Mouse (Mus musculus): Measurements from ENCODE around the gene Scn1b.

DNA sequence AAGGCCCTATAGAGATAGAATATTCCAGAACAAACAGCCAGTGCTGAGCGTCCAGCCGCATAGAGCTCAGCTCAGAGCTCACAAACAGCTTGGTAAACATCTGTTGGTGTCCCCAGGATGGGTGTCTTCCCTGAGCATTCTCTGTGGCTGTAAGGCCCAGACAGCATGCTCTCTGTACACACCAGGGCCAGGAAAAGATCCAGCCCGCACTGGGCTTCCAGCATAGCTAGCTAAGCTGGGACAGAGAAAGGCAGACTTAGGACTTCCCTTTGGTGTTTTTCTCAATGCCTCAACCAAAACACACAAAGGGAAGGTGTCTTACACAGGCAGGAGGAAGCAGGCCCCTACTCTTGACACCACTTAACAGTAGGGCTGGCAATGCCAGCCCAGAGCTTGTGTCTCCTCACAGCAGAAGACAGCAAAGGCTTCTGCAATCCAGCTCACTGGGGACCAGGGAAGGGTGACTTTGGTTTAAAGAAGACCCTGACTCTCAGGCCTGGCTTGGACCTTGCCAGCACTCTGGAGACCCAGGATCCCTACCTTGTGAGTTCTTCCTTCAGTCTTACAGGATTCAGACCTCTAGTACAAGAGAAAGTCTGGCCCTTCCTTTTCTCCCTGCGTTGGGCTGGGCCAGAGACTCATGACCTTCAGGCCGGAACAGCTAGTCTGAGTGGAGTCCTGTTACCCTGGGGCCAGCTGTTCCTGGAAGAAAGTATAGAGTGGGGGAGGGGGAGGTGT lies 28.7 kb upstream of the Scn1b start, which contains the start of gene Gramd1a:
- no peak for TF ChIP-seq POLR2A (IDR thresholded peaks at IDR 0.05; ENCODE audit: borderline replicate concordance, low read depth, low read length)
- TF ChIP-seq CTCF (IDR thresholded peaks at IDR 0.05; ENCODE audit: low read depth, low read length): no peak
